Mouse (Mus musculus) cerebellum, adult 11-12 months (tissue): ENCODE measurements around the gene Rlbp1.

Experiments used
- DNase-seq: peaks from one replicate; pipeline ENCODE4 v3.0.0; 2022

Gene Rlbp1

DNA sequence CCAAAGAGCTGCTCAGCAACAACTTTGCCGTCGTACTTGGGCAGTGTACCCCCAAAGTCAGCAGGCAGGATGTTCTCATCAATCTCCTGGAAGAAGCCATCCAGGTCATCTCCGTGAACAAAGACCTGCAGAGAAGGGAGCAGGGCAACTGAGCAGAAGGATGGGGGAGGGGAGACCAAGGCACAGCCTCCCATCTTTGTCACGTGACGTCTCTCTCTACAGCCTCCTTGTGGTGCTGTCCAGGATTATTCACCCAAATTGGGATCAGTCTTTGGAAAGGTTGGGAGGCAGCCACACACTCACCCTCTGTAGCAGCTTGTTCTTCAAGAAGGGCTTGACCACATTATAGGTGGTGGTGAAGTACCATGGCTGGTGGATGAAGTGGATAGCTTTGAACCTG is 11.3 kb downstream of the Rlbp1 start:
- no peak for DNase-seq

- no peak for DNase-seq
These were observed 12.8 kb downstream of the Rlbp1 start for GRCm38 (mm10) chr7:79374017-79374416.

- DNase-seq: no peak
These were observed 15.4 kb downstream of the Rlbp1 start for GRCm38 (mm10) chr7:79371321-79371879.

DNA sequence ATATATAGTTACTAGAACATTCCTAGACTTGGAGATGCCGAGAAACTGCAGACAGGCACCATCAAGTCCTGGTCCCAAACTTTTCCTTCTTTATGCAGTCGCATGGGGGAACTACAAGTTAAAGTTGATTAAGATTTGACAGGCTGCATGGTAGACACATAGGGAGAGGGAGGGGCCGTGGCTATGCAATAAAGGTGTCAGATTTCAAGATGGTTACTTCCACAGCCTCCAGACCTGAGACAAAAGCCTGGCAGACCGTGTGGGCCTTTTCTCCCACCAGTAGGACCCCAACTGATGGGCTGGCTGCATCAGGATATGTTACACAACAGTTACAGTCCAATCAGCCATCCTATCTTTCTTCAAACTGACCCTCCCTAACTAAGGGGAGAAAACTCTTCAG is 17.4 kb downstream of the Rlbp1 start:
- DNase-seq: no peak

DNA sequence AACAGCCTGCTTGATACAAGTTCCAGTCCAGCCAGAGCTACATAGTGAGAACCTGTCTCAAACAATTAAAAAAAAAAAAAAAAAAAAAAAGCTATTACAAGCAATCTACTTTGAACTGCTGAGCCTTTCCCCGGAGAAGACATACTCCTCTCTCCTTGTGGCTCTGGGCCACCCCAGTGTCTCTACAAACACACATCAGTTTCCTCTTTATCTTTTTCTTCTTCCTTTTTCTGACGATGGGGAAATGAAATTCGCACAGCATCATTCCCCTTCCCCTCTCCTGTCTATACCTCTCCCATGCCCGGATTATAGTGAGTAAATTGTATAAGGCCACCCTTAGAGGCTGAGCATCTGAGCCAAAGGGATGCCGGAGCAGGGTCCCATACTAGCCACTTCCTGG is 18.2 kb downstream of the Rlbp1 start:
- no peak for DNase-seq

- no peak for DNase-seq
These were observed 23.3 kb downstream of the Rlbp1 start for GRCm38 (mm10) chr7:79363370-79364043.

DNA sequence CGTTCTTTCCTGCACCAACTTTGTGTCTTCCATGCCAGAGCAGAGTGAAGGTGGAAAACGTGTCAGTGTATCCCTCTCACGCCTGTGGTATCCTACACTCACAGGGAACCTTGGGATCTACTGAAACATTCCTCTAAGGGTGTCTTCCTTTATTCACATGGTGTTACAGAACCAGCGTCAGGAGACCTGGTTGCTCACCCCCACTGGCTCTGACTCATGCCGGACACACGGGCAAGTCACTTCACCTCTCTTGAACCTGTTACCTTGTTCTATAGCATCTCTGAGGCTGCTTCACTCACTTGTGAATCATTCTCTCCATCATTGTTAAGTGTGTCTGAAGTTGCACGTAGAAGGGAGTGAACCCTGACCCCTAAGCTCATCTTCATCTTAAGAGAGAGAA is 24.0 kb downstream of the Rlbp1 start:
- no peak for DNase-seq

- DNase-seq: no peak
These were observed 24.6 kb downstream of the Rlbp1 start for GRCm38 (mm10) chr7:79362208-79362607.

DNA sequence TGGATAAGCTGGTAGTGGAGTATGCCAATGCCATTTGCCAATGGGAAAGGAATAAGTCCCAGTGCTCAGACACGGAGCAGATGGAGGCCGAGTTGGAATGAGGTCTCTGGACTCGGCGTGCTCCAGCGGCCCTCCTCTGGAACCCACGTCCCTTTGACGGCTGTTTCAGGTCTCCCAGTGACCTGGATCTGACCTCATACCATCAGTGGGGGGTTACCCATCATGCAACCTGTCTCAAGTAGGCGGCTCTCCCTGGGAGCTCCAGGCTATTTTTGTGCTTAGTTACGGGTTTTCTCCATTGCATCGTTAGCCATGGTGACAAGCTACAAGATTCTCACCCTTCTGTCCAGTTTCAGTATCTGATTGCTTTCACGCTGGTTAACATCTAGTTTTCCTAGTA is 26.8 kb downstream of the Rlbp1 start:
- DNase-seq: no peak

GRCm38 (mm10) chr7:79359183-79359435 is 27.7 kb downstream of the Rlbp1 start:
- no peak for DNase-seq

DNA sequence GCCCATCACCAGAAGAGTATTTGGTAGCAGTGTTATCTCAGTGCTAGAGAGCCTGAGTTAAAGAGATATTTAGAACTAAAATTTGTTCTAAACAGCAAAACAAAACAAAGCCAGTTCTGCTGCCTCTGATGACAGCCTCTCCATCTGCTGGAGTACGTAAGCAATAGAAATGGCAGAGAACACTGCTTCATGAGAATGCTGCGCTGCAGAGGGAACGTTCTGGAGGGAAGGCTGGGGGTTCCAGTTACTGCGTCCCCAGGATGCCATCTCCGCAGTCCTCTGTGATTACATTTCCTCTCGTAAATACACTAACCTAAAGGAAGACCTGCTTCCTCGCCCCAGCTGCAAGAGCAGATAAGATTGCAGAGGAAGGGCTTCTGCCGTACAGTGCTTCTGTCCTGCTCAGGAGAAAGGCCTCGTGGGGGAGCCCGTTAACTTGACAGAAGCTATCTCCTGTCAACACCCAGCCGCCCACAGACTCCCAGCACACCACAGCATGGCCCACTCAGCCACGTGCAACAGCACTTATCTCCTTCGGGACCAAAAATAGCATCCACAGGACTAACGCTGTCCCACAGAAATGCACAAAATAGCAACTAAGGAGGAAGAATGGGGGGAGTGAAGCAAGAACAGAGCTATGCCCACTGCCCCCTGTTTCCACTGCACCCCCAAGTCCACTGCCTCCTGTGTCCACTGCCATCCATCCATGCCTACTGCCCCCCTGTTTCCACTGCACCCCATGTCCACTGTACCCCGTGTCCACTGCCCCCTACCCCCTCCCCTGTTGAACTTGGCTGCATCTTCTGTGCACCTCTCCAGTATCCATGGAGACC is 28.3 kb downstream of the Rlbp1 start:
- DNase-seq: no peak

DNA sequence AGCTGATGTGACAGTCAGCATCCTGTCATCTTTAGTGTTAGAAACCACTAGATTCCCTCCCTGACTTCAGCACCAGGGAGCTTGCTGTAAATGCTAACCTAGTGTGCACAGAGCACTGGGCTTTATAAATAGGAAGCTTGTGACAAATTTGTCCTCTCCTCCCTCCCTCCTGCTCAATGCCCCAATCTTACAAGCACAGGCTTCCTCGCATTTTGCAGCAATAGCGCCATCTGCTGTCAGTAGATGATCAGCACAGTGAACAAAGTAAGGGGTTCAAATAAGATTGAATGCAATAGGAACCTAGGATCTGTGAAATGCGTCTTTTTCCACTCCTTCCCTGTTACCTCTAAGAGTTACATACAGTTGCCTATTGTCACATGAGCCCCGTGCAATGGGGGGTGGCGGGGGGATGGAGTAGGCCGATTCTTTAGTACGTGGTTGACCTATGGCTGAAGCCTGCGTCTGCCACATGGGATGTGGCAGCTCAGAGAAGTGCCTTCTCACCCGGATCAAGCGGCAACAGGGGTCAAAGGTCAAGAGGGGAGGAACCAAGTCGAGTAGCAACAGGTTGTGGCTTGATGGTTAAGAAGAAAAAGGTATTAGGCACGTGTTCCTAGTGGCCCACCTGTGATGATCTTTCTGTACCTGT is 37.0 kb downstream of the Rlbp1 start:
- DNase-seq: peak; percentile 69

DNA sequence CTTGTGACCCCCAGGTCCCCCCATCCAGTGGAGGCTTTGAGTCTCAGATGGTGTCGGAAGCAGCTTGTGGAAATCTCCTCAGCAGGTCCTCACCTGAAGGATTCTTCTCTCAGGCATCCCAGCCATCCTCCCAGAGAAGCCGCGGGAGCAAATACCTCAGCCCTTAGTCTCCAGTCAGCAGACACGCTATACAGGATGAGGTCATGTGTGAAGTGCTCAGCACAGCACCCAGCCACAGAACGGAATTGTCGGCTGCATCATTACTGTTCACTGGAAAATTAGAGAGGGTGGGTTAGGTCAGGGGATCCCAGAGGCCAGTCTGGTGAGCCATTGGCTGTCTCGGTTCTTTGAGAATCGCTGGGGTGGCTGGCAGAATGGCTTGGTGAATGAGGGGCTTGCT is 38.0 kb downstream of the Rlbp1 start:
- no peak for DNase-seq

DNA sequence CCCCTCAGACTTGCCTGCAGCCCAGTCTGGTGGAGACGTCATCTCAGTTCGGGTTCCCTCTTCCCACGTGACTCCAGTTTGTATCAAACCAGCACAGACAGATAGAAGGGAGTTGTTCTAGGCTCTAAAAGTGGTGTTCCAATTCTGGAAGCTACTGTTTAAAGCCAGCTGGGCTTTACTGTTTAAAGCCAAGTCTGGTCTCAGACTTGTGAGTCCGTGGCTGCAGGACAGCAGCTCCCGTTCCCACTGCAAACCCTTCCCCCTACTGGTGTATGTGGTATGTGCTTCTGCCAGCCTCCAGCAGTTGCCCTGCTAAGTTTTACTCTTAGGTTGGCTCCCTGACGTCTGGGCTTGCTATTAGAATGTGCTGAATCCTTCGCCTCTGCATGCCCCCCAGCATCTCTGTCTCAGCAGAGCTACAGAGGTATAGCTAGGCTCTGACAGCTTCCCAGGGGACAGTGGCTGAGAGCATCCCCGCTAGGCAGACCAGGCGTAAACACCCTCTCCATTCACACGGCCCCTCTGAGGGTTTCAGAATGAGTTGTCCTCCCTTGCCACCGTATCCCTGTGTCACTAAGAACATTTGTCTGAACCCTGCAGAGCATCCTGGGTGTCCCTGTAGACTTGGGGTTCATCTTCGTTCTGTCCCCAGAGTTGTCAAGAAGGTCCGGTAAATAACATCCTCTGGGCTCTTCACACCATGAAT is 39.6 kb downstream of the Rlbp1 start:
- DNase-seq: no peak

DNA sequence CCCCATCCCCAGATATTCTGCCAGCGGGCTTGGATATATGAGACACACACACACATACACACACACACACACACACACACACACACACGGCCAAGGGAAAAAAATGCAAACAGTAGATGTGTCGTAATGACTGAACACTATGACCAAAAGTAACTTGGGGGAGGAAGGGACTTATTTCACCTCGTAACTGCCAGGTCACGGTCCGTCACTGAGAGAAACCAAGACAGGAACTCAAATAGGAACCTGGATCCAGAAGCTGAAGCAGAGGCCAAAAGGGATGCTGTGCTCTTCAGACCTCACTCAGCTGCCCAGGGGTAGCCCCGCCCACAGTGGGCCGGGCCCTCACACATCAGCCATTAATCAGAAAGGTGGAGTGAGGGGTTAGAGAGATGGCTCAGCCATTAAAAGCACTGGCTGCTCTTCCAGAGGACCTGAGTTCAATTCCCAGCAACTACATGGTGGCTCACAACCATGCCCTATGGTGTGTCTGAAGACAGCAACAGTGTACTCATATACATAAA is 40.2 kb downstream of the Rlbp1 start:
- no peak for DNase-seq

- DNase-seq: no peak
These were observed 40.9 kb downstream of the Rlbp1 start for GRCm38 (mm10) chr7:79345902-79346301.

GRCm38 (mm10) chr7:79336362-79336910 is 50.4 kb downstream of the Rlbp1 start:
- no peak for DNase-seq

- DNase-seq: no peak
These were observed 53.4 kb downstream of the Rlbp1 start for GRCm38 (mm10) chr7:79333419-79333818.

- no peak for DNase-seq
These were observed 55.7 kb downstream of the Rlbp1 start for GRCm38 (mm10) chr7:79331197-79331596.

DNA sequence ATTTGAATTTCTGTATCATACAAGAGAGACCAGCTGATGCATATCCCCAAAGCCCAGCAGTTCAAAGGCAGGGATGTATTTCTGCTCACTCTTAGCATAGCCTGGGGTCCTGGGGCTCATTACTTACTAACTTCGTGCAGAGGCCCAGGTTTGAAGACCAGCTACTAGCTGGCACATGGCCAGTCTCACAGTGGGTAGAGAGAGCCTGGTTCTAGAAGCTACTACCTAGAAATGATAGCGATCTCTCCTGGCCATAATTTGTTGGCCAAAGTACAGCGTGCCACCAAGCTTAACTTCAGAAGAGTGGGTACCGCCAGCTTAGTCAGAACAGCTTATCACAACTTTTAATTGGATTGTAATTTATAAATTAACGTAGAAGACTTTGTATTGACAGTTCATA is 58.1 kb downstream of the Rlbp1 start:
- DNase-seq: no peak
